Mouse (Mus musculus): ENCODE results near the gene Cdc14b. TPM values are rescaled to one million over a fixed set of nuclear protein-coding genes. Genes with fewer than 3 reads are reported as not detected.

The Cdc14b gene
- total RNA-seq, 2 experiments from 2014 or later = 0.51 to 1.2 TPM

Other genes starting within 250 kb of the Cdc14b start
- not detected in 2 replicates for gene Hsd17b3, start 186.1 kb downstream of the Cdc14b start, total RNA-seq (2015; ENCODE audit: low replicate concordance)
- gene Hsd17b3, start 186.1 kb downstream of the Cdc14b start, total RNA-seq (2017; ENCODE audit: low replicate concordance) = not detected in 2 replicates
- gene Slc35d2, start 145.9 kb downstream of the Cdc14b start, total RNA-seq (2015; ENCODE audit: low replicate concordance) = 5.0 and 5.2 TPM in 2 replicates
- gene Slc35d2, start 145.9 kb downstream of the Cdc14b start, total RNA-seq (2017; ENCODE audit: low replicate concordance) = 1.7 and 4.0 TPM in 2 replicates
- 25.0 and 29.7 TPM in 2 replicates for gene Zfp367, start 122.1 kb downstream of the Cdc14b start, total RNA-seq (2015; ENCODE audit: low replicate concordance)
- gene Zfp367, start 122.1 kb downstream of the Cdc14b start, total RNA-seq (2017; ENCODE audit: low replicate concordance) = 29.6 and 43.4 TPM in 2 replicates
- gene Habp4, start 113.5 kb downstream of the Cdc14b start, total RNA-seq (2015; ENCODE audit: low replicate concordance) = 4.0 TPM in 1 of 2 replicates, not detected in the other
- 0.17 and 3.3 TPM in 2 replicates for gene Habp4, start 113.5 kb downstream of the Cdc14b start, total RNA-seq (2017; ENCODE audit: low replicate concordance)
- gene Aaed1, start 37.4 kb upstream of the Cdc14b start, total RNA-seq (2015; ENCODE audit: low replicate concordance) = 3.1 and 6.5 TPM in 2 replicates
- 11.8 and 13.0 TPM in 2 replicates for gene Aaed1, start 37.4 kb upstream of the Cdc14b start, total RNA-seq (2017; ENCODE audit: low replicate concordance)
- 12.5 and 19.9 TPM in 2 replicates for gene Ctsl, start 95.6 kb upstream of the Cdc14b start, total RNA-seq (2015; ENCODE audit: low replicate concordance)
- gene Ctsl, start 95.6 kb upstream of the Cdc14b start, total RNA-seq (2017; ENCODE audit: low replicate concordance) = 4.5 and 17.6 TPM in 2 replicates
- gene Cdk20, start 157.0 kb upstream of the Cdc14b start, total RNA-seq (2015; ENCODE audit: low replicate concordance) = 0.63 TPM in 1 of 2 replicates, not detected in the other
- gene Cdk20, start 157.0 kb upstream of the Cdc14b start, total RNA-seq (2017; ENCODE audit: low replicate concordance) = 0.51 TPM in 1 of 2 replicates, not detected in the other
- gene Fam240b, start 222.5 kb upstream of the Cdc14b start, total RNA-seq (2015; ENCODE audit: low replicate concordance) = not detected in 2 replicates
- not detected in 2 replicates for gene Fam240b, start 222.5 kb upstream of the Cdc14b start, total RNA-seq (2017; ENCODE audit: low replicate concordance)

Measured in erythroblast, adult 5-6 weeks (primary cell).